Mouse (Mus musculus) liver, adult 2 months (tissue): ENCODE results near the gene Gadd45b.

Experiments used
- CTCF ChIP-seq: fragments of 200-500 bp; IDR thresholded peaks from 2 replicates; pipeline ENCODE4 v1.5.1; 2011; ENCODE audit warnings: low read depth, low read length, control low read depth
- POLR2A ChIP-seq: fragments of 200-500 bp; IDR thresholded peaks from 2 replicates; pipeline ENCODE4 v1.6.1; 2011; ENCODE audit warnings: low read length, control low read depth; ENCODE audit not compliant: insufficient read depth; ENCODE audit errors: extremely low read depth

DNA sequence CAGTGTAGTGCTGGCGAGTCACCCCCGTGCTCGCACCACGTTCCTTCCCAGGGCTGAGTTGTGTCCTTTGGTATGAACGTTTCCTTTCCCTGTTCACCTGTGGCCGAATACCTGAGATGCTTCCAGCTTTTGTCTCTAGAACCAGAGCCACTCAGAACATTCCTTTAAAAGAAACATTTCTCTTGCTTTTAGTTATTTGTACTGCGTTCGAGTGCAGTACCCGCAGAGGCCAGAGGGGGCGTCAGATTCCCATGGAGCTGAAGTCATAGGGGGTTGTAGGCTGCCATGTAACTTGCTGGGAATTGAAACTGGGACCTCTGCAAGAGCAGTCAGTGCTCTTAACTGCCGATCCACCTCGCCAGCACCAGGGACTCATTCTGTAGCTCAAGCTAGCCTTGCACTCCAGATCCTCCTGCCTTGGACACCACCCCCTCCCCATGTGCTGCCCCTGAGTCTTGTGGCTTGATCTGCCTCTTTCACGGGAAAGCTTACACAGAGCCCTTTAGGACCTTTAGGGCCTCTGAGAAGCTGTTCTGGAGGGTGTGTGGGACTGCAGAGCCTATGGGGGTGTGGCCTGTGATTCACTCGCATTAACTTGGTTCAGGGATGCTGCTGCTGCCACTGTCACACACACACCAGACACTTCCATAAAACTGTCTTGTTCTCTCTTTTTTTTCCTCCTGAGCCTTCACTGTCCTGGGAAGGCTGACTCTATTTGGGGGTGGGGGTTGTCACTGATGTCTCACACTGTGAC, 17.0 kb downstream of the Gadd45b start:
- TF ChIP-seq POLR2A (no peak), CTCF (peak; percentile 56; the same call in 1 of the 2 replicates)
